Mouse (Mus musculus) inflammation-experienced regulatory T-cells, adult 6 months (primary cell): ENCODE results near the gene Sbsn. TPM values are rescaled to one million over a fixed set of nuclear protein-coding genes. Genes with fewer than 3 reads are reported as not detected.

Experiments
- ATAC-seq: one replicate; pipeline ENCODE4 v1.8.0; 2017
- polyA plus RNA-seq, 3 experiments: library from polyadenylated mRNA; unstranded; fragments of 100-300 nt; shearing (Covaris generic); gene quantifications; one replicate each; pipeline ENCODE4 v1.2.1; 2017

Sbsn gene
- polyA plus RNA-seq, 3 experiments from 2014 or later = 1.5 to 1.6 TPM; not detected in 1

DNA sequence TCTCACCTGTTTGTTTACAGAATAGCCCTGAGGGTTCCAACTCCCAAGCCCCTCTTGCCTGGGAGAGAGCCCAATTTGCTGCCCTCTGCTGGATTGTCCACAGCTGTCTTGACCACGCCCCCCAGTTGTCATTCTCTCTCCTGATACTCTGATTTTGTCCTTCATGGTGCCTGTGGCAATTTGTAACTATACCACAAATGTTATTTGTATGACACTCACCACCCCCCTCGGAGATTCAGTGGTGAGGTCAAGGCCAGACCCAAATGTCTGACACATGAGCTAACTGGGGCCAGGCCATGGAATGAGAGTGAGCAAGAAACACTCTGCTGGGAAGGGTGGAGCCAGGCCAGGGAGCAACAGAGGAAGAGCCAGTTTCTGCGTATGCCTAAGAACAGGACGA, 7.6 kb downstream of the Sbsn start:
- ATAC-seq = no peak

DNA sequence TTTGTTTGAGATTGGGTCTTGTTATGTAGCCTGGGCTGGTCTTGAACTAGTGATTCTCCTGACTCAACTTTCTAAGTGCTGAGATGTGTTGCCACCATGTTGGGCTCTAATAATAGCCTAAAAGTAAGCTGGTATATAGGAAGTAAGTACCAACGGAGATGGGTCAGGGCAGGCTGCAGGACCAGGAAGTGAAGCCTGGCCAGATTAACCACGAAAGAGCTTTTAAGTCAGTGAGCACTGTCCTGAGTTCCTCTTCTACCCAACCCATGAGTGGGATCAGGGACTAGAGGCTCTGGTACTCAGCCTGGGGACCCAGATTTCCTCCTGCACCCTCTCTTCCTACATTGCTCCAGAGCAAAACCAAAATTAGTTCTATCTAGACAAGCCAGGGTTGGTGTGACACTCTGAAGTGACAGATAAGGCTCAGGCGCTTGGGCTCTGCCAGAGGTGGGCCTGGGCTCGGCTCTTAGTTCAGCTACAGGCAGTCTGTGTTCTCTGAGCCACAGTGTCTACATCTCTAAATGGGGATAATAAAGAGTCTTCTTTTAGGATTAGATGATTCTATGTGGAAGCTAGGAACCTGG, 10.6 kb downstream of the Sbsn start:
- ATAC-seq = no peak

DNA sequence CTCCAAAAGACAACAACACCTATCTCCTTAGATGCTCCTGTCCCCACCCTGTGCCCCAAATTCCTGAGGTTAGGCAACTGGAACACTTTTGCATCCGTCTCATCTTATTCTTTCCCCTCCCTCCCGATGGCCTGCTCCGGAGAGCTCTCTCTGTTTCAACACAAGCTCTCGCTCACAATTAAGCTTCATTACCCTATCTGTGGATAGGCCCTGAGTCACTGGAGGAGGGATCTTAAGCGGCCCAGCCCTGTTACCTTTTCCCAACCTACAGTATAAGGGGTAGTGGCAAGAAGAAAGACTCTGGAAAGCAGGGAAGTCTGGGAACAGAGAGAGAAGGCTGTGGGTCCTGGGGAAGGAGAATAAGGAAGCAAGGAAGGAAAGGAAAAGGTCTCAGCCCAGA, 12.2 kb downstream of the Sbsn start, which contains the start of gene Dmkn:
Gene Dmkn (plus strand): TSS at position 301 of the 400 bp plus-strand sequence.
- ATAC-seq = no peak

DNA sequence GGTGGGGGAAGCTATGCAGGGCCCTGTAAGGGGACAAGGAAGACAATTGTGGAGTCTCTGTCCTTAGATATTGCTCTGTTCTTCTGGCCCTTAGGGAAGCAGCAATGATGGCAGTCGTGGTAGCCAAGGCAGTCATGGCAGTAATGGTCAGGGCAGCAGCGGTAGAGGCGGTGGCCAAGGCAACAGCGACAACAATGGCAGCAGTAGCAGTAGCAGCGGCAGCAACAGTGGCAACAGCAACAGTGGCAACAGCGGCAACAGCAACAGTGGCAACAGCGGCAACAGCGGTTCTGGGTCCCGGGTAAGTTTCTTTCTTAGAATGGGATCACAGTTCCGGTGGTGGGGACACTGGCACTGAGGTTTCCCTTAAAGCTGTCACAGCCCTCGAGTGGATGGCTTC, 13.9 kb downstream of the Sbsn start:
- no peak for ATAC-seq

DNA sequence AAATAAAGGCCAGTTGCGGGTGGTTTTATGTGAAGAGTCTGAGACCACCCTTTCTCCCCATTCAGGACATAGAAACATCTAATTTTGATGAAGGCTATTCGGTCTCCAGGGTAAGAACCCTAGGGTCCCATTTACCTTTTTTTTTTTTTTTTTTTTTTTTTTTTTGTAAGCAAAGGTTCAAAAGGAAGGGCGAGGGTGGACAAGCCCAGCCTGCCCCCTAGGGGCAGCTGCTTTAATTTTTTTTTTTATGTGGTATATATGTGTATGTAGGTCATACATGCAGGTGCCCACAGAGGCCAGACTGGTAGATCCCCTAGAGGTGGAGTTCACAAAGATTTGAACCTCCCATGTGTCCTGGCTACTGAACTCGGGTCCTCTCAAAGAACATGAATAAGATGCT, 15.1 kb downstream of the Sbsn start:
- ATAC-seq = no peak

DNA sequence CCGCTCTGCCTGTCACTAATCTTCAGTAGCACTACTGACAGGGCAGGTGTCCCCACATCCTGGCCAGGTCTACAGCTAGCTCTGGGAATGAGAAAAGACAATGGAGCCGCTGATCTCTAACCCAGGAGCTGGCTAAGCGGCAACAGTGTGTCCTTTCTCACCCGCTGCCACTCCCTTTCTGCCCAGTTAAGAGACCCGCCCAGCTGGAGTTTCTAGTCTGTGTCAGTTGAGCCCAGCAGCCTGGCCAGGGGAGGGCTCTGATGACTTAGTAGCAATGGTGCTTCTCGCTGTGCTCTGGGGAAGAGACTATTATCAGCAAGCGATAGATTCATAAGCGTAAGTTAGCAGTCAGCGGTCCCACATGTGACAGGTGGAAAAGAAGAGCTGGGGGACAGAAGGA, 18.0 kb downstream of the Sbsn start:
- ATAC-seq = no peak

DNA sequence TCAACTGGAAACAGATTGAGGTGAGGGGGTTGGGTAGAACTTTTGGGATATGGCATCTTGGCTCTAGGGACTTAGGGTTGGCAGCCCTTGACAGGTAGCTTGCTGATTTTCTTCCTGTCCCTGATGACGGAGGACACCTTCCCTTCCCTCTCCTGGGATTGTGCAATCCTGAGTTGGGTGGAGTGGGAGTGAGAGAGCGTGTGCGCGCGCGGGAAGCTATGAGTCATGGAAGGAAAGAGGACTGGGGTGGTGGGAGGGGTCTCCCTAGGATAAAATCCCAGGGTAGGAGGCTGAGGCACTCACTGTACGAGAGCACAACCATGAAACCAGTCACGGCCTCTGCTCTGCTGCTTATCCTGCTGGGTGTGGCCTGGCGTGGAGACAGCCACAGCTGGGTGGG, 24.8 kb downstream of the Sbsn start:
- no peak for ATAC-seq

DNA sequence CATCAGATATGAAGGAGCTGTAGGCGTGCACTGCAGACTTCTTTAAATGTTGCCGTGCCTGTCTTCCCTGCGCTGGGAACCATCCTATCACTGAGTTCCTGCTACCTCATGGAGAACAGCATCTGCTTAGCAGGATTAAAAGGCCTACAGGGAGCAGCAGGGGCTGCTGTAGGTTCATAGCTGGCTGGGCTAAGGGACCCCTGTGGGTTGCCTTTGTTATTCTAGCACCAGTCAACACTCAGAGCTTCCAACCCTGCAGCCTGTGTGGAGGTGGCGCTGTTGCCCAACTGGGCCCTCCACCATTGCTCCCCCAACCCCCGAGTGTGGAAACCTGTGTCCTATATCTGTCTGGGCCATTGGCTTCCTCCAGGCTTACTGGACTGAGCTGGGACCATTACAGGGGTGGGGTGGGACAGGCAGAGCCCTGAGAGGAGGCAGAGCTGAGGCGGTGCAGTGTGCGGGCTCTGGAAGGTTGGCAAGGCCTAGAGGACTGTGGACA, 25.9 kb downstream of the Sbsn start:
- ATAC-seq = no peak

DNA sequence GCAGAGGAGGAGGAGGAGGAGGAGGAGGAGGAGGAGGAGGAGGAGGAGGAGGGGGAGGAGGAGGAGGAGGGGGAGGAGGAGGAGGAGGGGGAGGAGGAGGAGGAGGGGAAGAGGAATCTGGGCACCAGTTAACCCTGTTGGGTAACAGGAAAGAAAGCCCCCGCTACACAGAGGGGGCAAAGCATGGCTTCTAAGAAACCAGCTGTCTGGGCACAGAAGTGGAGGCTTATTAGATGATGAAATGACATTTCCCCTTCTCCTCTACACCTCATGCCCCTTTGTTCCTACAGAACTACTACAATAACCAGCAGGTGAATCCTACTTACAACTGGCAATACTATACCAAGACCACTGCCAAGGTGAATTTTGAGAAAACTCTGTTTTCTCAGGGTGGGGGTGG, 26.6 kb downstream of the Sbsn start:
- no peak for ATAC-seq

DNA sequence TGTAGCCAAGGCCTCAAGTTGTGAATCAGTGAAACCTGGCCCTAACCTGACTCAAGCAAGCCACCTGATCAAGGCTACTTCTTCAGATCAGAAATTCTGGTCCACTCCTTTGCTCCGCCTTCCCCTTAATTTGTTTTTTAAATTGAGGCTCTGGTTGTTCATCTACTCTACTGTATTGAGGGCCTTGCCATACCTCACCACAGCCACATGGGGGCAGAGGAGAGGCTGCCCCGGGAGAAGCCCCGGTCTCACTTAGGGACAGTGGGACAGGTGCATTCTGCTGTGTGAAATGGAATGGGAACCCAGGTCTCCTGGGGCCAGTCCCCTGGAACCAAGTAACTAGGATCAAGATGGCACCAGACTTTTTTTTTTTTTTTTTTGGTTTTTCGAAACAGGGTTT, 30.5 kb downstream of the Sbsn start:
- ATAC-seq = no peak

DNA sequence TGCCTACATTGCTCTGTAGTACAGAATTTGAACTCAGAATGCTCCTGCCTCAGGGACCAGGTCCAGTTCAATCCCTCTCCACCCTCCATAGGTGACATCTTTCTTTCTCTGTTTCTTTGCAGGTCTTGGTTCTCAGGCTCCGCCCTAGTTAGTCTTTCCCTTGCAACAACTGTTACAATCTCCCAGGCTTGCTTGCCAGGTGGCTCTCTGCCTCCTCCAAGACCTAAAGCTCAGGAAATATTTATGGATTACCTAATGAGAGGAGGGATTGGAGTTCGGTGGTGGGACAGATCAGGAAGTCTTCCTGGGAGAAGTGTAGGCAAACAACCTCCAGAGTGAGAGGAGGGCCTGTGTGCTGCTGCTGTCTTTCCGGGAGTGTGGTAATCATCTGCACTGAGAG, 31.4 kb downstream of the Sbsn start:
- no peak for ATAC-seq

DNA sequence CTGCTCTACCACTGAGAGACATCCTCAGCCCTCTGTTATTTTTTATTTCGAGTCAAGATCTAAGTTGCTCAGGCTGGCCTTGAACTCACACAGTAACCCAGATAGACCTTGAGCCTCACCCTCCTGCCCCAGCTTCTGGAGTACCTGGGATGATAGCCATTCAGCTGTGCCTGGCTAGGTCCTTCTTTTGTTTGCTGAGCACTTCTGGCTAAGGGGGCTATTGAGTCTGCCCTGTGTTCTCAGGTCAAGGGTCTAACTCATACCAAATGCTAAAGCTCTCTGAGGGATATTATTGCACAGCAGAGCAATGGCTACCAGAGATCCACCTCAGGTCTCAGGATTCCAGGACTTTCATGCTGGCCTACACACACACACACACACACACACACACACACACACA, 33.9 kb downstream of the Sbsn start:
- ATAC-seq = no peak

DNA sequence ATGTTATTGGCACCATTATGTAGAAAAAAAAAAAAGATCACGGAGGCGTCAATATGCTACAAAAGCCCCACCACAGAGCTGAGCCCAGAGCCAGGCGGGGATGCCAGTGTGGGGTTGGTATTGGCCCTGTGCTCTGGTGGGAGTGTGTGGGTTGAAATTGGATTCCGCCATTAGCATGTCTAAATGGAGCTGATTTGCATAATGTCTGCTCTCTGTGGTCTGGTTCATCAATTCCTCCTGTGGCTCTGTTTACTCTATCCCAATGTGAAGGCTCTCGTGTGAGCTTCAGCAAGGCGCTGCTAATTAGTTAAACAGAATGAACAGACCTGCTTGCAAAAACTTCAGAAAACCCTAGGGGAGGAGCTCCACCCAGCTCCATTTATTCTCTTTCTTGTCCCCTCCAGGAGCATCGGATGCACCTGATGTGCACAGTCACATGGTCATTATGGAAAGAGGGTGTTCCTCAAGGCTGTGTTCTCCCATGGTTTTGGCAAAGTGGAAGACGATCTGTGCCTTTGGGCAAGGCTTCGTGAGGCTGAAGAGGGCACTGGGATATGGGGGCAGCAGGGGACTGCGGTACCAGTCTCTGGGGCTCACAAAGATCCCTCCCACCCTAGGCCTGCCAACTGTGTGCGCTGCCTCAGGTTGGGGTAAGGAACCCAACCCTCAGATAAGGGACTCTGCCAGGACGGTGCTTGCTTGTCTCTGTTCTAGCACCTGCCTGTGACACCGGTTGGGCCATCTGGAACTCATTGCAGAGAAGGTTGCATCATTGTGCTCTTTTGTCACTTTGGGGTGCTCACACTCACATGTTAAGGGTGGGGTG, 34.7 kb downstream of the Sbsn start:
- no peak for ATAC-seq

DNA sequence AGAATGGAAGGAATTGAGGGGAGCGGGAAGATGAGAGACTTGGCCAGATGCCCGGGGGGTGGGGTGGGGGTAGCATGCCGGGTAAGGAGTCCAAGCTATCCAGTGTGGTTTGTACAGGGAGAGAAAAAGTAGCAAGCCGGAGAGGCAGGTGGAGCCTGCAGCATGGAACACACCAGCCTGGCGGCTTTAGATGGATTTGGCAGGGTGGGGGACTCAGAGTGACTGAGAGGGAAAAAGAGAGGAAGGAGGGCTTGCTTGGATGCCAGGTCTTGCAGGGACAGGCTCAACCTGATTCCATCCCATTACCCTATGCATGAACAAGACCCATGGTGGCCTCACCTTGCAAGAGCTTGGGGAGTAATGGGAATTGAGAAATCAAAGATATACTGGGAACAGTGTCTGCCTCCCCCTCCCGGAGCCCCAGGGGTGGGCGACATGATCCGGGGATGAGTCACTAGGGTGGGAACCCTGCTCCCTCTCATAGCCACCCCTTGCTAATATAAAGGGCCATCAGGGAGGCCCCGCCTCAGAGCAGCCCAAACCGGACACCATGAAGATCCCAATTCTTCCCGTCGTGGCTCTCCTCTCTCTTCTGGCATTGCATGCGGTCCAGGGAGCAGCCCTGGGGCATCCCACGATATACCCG, 36.2 kb downstream of the Sbsn start, which contains the start of gene Krtdap:
Gene Krtdap (plus strand): TSS at position 520 of the 646 bp plus-strand sequence.
- no peak for ATAC-seq

DNA sequence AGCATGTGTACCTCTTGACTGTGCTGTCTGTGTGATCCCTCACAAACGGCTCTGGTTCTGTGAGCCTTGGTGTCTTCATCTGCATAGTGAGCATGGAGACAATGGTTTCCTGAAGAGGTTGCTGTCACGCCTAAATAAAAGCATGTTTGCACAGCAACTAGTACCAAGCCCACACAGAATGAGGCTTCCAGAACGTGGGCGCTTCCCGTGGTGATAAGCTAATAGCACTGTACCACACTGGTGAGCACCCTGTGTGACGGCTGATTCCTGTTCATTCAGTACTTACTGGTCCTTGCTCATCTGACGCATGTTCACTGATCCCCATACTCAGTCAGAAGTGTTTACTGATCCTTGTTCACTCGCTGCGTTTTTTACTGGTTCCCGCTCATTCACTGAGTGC, 38.9 kb downstream of the Sbsn start:
- ATAC-seq = no peak

DNA sequence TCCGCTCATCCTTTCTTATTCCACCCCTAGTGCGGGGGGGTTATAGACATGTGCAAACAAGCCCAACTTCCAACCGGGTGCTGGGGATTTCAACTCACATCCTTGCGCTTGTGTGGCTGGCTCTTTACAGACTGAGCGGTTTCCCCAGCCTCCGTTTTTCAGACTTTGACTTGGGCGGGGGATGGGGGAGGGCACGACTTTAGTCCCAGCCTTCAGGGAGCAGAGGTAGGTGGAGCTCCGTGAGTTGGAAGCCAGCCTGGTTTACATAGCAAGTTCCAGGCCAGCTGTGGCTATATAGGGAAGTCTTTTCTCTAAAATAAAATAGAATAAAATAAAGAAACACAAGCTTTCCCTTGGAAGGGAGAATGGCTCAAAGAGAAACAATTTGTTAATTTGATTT, 40.6 kb downstream of the Sbsn start:
- ATAC-seq = no peak

DNA sequence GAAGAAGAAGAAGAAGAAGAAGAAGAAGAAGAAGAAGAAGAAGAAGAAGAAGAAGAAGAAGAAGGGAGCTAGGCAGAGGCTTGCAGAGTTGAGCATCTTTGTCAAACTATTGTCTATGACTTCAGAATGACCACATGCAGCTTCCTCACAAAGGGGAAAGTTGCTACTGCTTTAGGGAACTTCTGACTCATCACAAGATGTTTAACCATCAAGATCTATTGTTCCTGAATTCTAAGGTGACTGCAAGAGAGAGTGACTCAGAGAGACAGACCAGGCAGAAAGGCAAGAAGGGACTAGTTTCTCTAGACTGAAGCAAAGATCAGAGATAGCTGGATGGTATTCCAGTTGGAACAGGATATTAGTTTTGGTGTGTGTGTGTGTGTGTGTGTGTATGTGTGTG, 43.6 kb downstream of the Sbsn start:
- ATAC-seq = no peak

DNA sequence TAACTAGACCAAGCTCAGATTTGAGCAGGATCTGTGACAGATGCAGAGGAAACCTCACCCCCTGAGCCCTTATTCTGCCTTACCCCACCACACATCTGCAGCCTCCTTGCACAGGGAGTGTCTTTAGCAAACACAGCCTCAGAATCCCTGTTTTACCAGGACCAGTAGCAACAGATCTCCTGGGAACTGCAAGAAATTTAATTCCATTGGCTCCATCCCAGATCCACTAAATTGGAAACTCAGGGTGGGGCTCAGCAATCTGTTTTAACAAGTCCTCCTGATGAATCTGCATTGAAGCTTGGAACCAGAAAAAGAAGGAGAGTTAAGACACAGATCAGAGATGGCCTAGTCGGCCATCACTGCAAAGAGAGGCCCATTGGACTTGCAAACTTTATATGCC, 45.5 kb downstream of the Sbsn start:
- no peak for ATAC-seq

DNA sequence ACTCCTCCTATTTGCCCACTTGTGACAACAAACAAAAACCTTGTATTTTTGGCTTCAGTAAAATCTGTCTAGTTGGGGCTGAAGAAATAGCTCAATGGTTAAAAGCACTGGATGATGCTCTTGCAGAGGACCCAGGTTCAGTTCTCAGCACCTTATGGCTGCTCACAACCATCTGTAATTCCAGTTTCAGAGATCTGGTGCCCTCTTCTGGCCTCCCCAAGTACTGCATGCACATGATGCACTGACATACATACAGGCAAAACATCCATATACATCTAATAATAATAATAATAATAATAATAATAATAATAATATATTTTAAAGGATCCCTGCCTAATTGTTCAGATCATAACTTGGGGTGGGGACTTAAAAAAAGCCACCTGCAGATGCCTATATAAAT, 49.4 kb downstream of the Sbsn start:
- ATAC-seq = no peak

DNA sequence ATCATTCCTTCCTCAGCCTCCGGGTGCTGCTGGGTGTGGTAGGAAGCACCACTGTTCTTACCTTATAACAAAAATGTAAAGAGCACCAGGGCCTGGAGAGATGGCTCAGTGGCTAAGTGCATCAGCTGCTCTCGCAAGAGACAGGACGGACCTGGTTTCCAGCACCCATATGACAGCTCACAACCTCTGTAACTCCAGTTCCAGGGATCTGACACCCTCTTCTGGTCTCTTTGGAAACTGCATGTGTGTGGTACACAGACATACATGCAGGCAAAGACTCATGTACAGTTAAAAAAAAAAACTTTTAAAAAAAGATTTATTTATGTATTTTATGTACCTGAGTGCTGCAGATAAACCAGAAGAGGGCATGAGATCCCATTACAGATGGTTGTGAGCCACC, 52.0 kb downstream of the Sbsn start:
- ATAC-seq = no peak

DNA sequence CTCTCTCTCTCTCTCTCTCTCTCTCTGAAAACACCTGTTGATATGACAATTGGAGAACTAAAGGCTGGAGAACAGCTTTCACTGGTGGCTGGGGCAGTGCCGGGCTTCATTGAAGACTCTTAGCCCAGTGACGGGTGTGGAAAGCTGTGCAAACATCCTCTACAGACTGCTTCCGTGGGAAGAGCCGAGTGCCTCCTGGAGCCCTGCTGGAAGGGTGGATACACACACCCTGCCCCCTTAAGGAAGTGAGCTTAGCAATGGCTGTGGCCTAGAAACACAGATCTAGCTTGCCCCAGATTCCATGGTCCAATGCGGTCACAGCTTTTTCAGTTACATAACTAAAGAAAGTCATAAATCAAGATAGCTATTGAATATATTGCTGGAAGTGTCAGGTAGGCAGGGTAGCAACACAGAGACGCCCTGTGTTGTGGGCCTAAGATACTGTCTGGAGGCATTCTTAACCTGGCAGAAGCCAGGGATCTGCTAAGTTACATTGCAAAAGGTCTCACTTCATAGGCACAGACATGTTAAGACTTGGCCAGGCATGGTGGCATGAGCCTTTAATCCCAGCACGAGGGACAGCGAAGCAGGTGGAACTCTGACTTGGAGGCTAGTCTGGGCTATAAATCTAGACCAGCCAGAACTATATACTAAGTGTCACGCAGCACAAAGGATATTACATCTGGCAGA, 52.9 kb downstream of the Sbsn start:
- ATAC-seq = no peak
